Mouse (Mus musculus) liver, postnatal 0 days (tissue): ENCODE data around the gene Fam243.

Experiments
- CTCF ChIP-seq: sonication (generic); IDR thresholded peaks from 2 replicates; pipeline ENCODE4 v1.5.1; 2016; ENCODE audit warnings: antibody characterized with exemption, low read depth
- EP300 ChIP-seq: IDR thresholded peaks from 2 replicates; pipeline ENCODE4 v1.6.1; 2016; ENCODE audit warnings: antibody characterized with exemption, low read depth, mild to moderate bottlenecking

GRCm38 (mm10) chr16:92302506-92302905 is 18.7 kb downstream of the Fam243 start:
- TF ChIP-seq CTCF (no peak), EP300 (no peak)
